Mouse (Mus musculus): ENCODE data around the gene Vmn2r53. TPM values are rescaled to one million over a fixed set of nuclear protein-coding genes. Genes with fewer than 3 reads are reported as not detected.

Gene Vmn2r53
- 0.01 TPM in 1 of 2 replicates, not detected in the other for polyA plus RNA-seq (2015; fragmentation: Nextera tagmentation; extraction: Ambion mirVana)

GRCm38 (mm10) chr7:12608688-12609087 is at the start of gene Vmn2r53:
Gene Vmn2r53 (minus strand): TSS chr7:12608788.

GRCm38 (mm10) chr7:12640219-12640618 is 31.6 kb upstream of the Vmn2r53 start, which contains the start of gene Vmn2r54:
Gene Vmn2r54 (minus strand): TSS chr7:12640319.

Other genes starting within 250 kb of the Vmn2r53 start
- not detected in 2 replicates for gene Vmn1r84, start 239.5 kb downstream of the Vmn2r53 start, polyA plus RNA-seq (2015; fragmentation: Nextera tagmentation; extraction: Ambion mirVana)
- 4.2 and 5.2 TPM in 2 replicates for gene Zfp551, start 186.0 kb downstream of the Vmn2r53 start, polyA plus RNA-seq (2015; fragmentation: Nextera tagmentation; extraction: Ambion mirVana)
- gene Zfp606, start 130.5 kb downstream of the Vmn2r53 start, polyA plus RNA-seq (2015; fragmentation: Nextera tagmentation; extraction: Ambion mirVana) = 14.4 and 14.5 TPM in 2 replicates
- gene 2900092C05Rik, start 96.3 kb downstream of the Vmn2r53 start, polyA plus RNA-seq (2015; fragmentation: Nextera tagmentation; extraction: Ambion mirVana) = not detected in 2 replicates
- gene Vmn2r54, start 31.5 kb upstream of the Vmn2r53 start, polyA plus RNA-seq (2015; fragmentation: Nextera tagmentation; extraction: Ambion mirVana) = not detected in 2 replicates
- not detected in 2 replicates for gene Vmn2r55, start 76.2 kb upstream of the Vmn2r53 start, polyA plus RNA-seq (2015; fragmentation: Nextera tagmentation; extraction: Ambion mirVana)
- gene Vmn2r56, start 126.2 kb upstream of the Vmn2r53 start, polyA plus RNA-seq (2015; fragmentation: Nextera tagmentation; extraction: Ambion mirVana) = not detected in 2 replicates
- gene Zscan18, start 194.8 kb upstream of the Vmn2r53 start, polyA plus RNA-seq (2015; fragmentation: Nextera tagmentation; extraction: Ambion mirVana) = 4.0 and 4.5 TPM in 2 replicates
- gene Zfp329, start 210.1 kb upstream of the Vmn2r53 start, polyA plus RNA-seq (2015; fragmentation: Nextera tagmentation; extraction: Ambion mirVana) = 6.0 and 7.4 TPM in 2 replicates
- gene Zfp110, start 226.0 kb upstream of the Vmn2r53 start, polyA plus RNA-seq (2015; fragmentation: Nextera tagmentation; extraction: Ambion mirVana) = 17.2 and 23.7 TPM in 2 replicates

All from adrenal gland, postnatal 0 days (tissue).